In the genomic region with DNA sequence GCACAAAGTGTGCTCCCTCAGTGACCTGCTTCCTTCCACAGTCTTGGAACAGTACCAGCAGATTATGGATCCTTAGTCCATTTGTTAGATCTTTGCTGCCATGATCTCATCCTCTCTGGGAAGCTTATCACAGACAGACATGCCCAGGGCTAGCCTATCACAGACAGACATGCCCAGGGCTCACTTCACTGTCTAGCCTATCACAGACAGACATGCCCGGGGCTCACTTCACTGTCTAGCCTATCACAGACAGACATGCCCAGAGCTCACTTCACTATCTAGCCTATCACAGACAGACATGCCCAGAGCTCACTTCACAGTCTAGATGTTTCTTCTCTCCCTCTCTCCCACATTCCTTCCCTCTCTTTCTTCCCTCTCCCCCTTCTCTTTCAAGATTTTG, we compare ENCODE assay signal across 18 mouse cellular contexts.
DNase-seq lines count a peak whose midpoint lies in the region; ATAC-seq and TF ChIP-seq lines count a peak whose summit lies in the region.
"Had no signal": no experiment of that assay in that cellular context is flagged by ENCODE, and none has a peak within 500 bp of the region (broad histone marks: within the 10 kb centered on the region; RNA-seq: fewer than 3 reads in every experiment).

No protein-coding gene starts in this region.

- H3K9me3 ChIP-seq in forebrain, embryonic 13.5 days (replicated peaks), result no peaks in the 10 kb centered on the region
- no peaks in the 10 kb centered on the region for H3K9me3 ChIP-seq in forebrain, embryonic 15.5 days
- no peaks in the 10 kb centered on the region for H3K9me3 ChIP-seq in midbrain, embryonic 11.5 days (ENCODE audit: control insufficient read depth, low read length)
- H3K9me3 ChIP-seq in midbrain, postnatal 0 days (ENCODE audit: low read length), result no peaks in the 10 kb centered on the region
- no peaks in the 10 kb centered on the region for H3K9me3 ChIP-seq in embryonic facial prominence, embryonic 14.5 days (ENCODE audit: control insufficient read depth, low read length)
- H3K9me3 ChIP-seq: hindbrain, embryonic 15.5 days had no signal

- no peak overlapping the region for H3K4me3 ChIP-seq in forebrain, embryonic 13.5 days
- no peak overlapping the region for H3K4me3 ChIP-seq in forebrain, embryonic 15.5 days
- H3K4me3 ChIP-seq in midbrain, embryonic 11.5 days (ENCODE audit: low read depth, low read length), result no peak overlapping the region
- H3K4me3 ChIP-seq in midbrain, postnatal 0 days (ENCODE audit: low read depth, low read length), result no peak overlapping the region
- no peak overlapping the region for H3K4me3 ChIP-seq in embryonic facial prominence, embryonic 14.5 days (ENCODE audit: low read depth, low read length)
- H3K4me3 ChIP-seq: hindbrain, embryonic 15.5 days had no signal

- TF ChIP-seq CTCF in midbrain, postnatal 0 days (IDR thresholded peaks at IDR 0.05), result no peak

- H3K4me1 ChIP-seq in forebrain, embryonic 13.5 days, result peaks cover 11% of the 10 kb centered on the region
- peaks cover 14% of the 10 kb centered on the region for H3K4me1 ChIP-seq in forebrain, embryonic 15.5 days
- no peaks in the 10 kb centered on the region for H3K4me1 ChIP-seq in midbrain, embryonic 11.5 days (ENCODE audit: control insufficient read depth, insufficient read depth, low read length)
- peaks cover 3% of the 10 kb centered on the region; the same call in 1 of the 2 replicates for H3K4me1 ChIP-seq in midbrain, postnatal 0 days (ENCODE audit: insufficient read depth, low read length)
- H3K4me1 ChIP-seq in embryonic facial prominence, embryonic 14.5 days (ENCODE audit: control insufficient read depth, insufficient read depth, low read length), result peaks cover 32% of the 10 kb centered on the region

- H3K4me2 ChIP-seq in forebrain, embryonic 13.5 days, result no peak overlapping the region
- H3K4me2 ChIP-seq in forebrain, embryonic 15.5 days (replicated peaks), result no peak overlapping the region
- H3K4me2 ChIP-seq in midbrain, embryonic 11.5 days, result no peak overlapping the region
- no peak overlapping the region for H3K4me2 ChIP-seq in midbrain, postnatal 0 days (ENCODE audit: low read depth, low read length, poor library complexity, severe bottlenecking)
- no peak overlapping the region for H3K4me2 ChIP-seq in embryonic facial prominence, embryonic 14.5 days (ENCODE audit: low read depth, low read length)
- H3K4me2 ChIP-seq: hindbrain, embryonic 15.5 days had no signal

- H3K9ac ChIP-seq in forebrain, embryonic 13.5 days, result no peak overlapping the region
- H3K9ac ChIP-seq in forebrain, embryonic 15.5 days (replicated peaks), result no peak overlapping the region
- no peak overlapping the region for H3K9ac ChIP-seq in midbrain, embryonic 11.5 days (ENCODE audit: low read length)
- no peak overlapping the region for H3K9ac ChIP-seq in midbrain, postnatal 0 days (replicated peaks; ENCODE audit: low read length, poor library complexity, severe bottlenecking)
- no peak overlapping the region for H3K9ac ChIP-seq in embryonic facial prominence, embryonic 14.5 days (ENCODE audit: low read depth, low read length)
- H3K9ac ChIP-seq: hindbrain, embryonic 15.5 days had no signal

- peak; percentile 51 for DNase-seq in midbrain, embryonic 11.5 days (ENCODE audit: low spot score, missing footprints)
- no peak for DNase-seq in midbrain, postnatal 0 days (ENCODE audit: low spot score)
- no peak for DNase-seq in embryonic facial prominence, embryonic 14.5 days (ENCODE audit: low spot score)
- DNase-seq in cerebellum, adult 9-11 months, result no peak
- DNase-seq in urinary bladder, postnatal 25 days (ENCODE audit: low spot score), result no peak
- DNase-seq: adrenal gland, postnatal 25 days; cerebellum, postnatal 10 days; gastrocnemius, postnatal 10 days; kidney, adult 11 months; kidney, postnatal 4 days; left cerebral cortex, postnatal 4 days; right cerebral cortex, adult 18-20 months; thymus, postnatal 36 days had no signal

- no peaks in the 10 kb centered on the region for H3K27me3 ChIP-seq in forebrain, embryonic 13.5 days
- no peaks in the 10 kb centered on the region for H3K27me3 ChIP-seq in forebrain, embryonic 15.5 days
- H3K27me3 ChIP-seq in midbrain, embryonic 11.5 days (ENCODE audit: control insufficient read depth, insufficient read depth, low read length), result no peaks in the 10 kb centered on the region
- H3K27me3 ChIP-seq in midbrain, postnatal 0 days (ENCODE audit: insufficient read depth, low read length), result no peaks in the 10 kb centered on the region
- H3K27me3 ChIP-seq in embryonic facial prominence, embryonic 14.5 days (replicated peaks; ENCODE audit: control insufficient read depth, insufficient read depth, low read length), result no peaks in the 10 kb centered on the region
- H3K27me3 ChIP-seq: hindbrain, embryonic 15.5 days had no signal

- WGBS in forebrain, embryonic 13.5 days, result 64% methylated on average over 1 of the region's 1 CpGs
- WGBS in forebrain, embryonic 15.5 days, result 90% methylated on average over 1 of the region's 1 CpGs
- WGBS in midbrain, embryonic 11.5 days, result 82% methylated on average over 1 of the region's 1 CpGs
- 100% methylated on average over 1 of the region's 1 CpGs for WGBS in midbrain, postnatal 0 days
- WGBS in embryonic facial prominence, embryonic 14.5 days, result 82% methylated on average over 1 of the region's 1 CpGs

- peak; percentile 54; the same call in 1 of the 2 replicates for ATAC-seq in forebrain, embryonic 13.5 days
- ATAC-seq in forebrain, embryonic 15.5 days (replicated peaks), result no peak
- no peak for ATAC-seq in midbrain, embryonic 11.5 days (ENCODE audit: low FRiP score)
- no peak for ATAC-seq in midbrain, postnatal 0 days (ENCODE audit: low FRiP score)
- ATAC-seq in embryonic facial prominence, embryonic 14.5 days (ENCODE audit: low read depth), result no peak
- 0 out of 2 replicates have a peak, but pooled peaks have one; percentile 17 for ATAC-seq in megakaryocyte progenitor cell, adult 5-6 weeks (replicated peaks; ENCODE audit: poor library complexity)
- ATAC-seq: lung, postnatal 0 days had no signal

- H3K36me3 ChIP-seq in forebrain, embryonic 13.5 days (ENCODE audit: poor library complexity, severe bottlenecking), result no peaks in the 10 kb centered on the region
- H3K36me3 ChIP-seq in forebrain, embryonic 15.5 days, result no peaks in the 10 kb centered on the region
- no peaks in the 10 kb centered on the region for H3K36me3 ChIP-seq in midbrain, embryonic 11.5 days (ENCODE audit: control insufficient read depth, insufficient read depth, low read length)
- no peaks in the 10 kb centered on the region for H3K36me3 ChIP-seq in midbrain, postnatal 0 days (ENCODE audit: insufficient read depth, low read length)
- no peaks in the 10 kb centered on the region for H3K36me3 ChIP-seq in embryonic facial prominence, embryonic 14.5 days (ENCODE audit: control insufficient read depth, insufficient read depth, low read length)
- H3K36me3 ChIP-seq: hindbrain, embryonic 15.5 days had no signal

- no peak overlapping the region for H3K27ac ChIP-seq in forebrain, embryonic 13.5 days
- H3K27ac ChIP-seq in forebrain, embryonic 15.5 days (replicated peaks), result no peak overlapping the region
- no peak overlapping the region for H3K27ac ChIP-seq in midbrain, embryonic 11.5 days (ENCODE audit: low read depth, low read length)
- H3K27ac ChIP-seq in midbrain, postnatal 0 days (ENCODE audit: low read depth, low read length), result no peak overlapping the region
- peak overlapping the region; percentile 90; the same call in 1 of the 2 replicates for H3K27ac ChIP-seq in embryonic facial prominence, embryonic 14.5 days (replicated peaks; ENCODE audit: low read depth, low read length)
- H3K27ac ChIP-seq: hindbrain, embryonic 15.5 days had no signal

Comparison
In these comparisons a context has a peak if more than half of its experiments do, and no peak if none do; other contexts are left out.
1. ATAC-seq: peak in forebrain, embryonic 13.5 days (single experiment) and megakaryocyte progenitor cell, adult 5-6 weeks (single experiment); none in forebrain, embryonic 15.5 days (single experiment), midbrain, embryonic 11.5 days (single experiment), midbrain, postnatal 0 days (single experiment) and embryonic facial prominence, embryonic 14.5 days (single experiment).